Mouse (Mus musculus) urinary bladder, postnatal 14 days (tissue): ENCODE data around the gene Wwox.

ENCODE experiments used
- DNase-seq: peaks from one replicate; pipeline ENCODE4 v3.0.0; 2021; ENCODE audit warnings: low spot score

Gene Wwox

DNA sequence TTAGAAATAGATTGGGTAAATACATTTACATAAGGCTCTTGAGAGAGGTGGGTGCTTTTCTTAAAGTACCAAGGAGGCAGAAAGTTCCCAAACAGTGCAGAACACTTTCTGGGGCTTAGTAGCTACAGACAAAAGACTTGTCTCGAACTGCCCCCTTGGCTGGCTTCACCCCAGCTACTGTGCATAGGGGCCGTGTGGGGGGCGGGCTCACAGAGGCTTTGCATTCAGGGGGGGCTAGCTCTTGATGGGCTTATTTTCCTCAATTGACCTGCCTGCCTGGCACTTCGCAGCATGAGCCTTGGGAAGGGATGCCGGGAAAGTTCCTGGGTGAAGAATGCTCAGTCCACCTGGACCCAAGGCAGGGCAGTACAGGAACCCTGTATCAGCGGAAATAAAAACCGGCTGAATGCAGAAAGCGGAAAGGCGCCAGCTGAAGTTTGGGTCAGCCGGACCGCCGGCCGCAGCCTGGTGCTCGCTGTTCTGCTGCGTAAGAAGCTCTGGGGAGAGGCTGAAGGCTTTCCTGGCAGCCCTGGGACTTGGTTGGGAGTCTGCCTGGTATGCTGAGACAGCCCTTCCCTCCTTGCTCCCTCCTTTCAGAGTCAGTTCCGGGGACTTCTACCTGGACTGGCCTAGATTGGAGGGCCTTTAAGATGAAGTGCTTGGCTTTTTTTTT, 918.3 kb downstream of the Wwox start:
- DNase-seq: peak; percentile 49

DNA sequence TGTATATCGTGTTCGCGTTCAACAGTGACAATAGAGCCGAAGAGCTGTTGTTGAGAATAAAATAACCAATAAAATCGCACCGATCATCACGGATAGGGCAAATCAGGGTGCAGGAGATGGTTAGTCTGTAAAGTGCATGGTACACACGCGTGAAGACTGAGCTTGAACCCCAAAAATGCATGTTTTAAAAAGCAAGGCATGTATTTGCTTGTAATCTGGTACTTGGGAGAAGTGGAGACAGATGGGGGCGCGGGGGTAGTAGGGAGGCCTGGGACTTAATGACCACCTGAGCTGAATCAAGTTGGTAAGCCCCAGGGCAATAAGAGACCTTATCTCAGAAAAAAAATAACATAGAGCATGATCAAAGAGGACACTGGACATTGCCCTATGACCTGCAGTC, 919.0 kb downstream of the Wwox start:
- no peak for DNase-seq

DNA sequence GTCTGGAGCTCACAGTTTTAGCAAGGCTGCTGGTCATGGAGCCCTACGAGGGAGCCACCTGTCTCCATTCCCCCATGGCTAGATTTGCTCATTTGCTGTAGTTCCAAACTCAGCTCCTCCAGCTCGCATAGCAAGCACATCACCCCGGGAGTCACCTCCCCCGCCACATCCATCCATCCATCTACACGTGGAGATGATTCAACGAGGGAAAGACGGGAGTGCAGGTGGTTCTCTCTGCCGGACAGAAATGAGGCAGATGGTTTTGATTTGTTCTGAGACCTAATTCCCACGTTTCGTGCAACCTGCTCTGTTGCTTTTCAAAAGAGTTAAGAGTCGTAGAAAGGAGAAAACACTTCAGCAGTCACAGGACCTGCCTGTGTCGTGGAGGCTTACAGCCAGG, 920.2 kb downstream of the Wwox start:
- DNase-seq: no peak

DNA sequence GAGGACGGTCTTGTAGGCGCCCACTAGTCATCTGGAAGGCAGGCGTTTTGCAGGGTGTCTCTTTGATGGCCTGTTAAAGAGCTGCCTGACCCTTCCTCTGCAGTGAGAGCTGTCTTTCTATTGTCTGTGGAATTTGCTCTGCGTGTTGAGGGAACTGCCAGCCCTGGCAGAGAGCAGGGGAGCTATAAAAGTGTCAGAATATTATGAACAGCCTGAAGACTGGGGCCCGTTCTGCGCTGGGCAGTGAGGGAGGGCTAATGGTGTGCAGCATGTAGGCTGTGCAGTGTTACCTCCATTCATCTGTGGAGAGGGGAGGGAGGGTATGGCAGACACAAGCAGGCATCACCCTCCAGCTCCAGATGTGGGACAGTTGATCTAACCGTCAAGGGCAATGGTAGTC, 923.1 kb downstream of the Wwox start:
- no peak for DNase-seq

DNA sequence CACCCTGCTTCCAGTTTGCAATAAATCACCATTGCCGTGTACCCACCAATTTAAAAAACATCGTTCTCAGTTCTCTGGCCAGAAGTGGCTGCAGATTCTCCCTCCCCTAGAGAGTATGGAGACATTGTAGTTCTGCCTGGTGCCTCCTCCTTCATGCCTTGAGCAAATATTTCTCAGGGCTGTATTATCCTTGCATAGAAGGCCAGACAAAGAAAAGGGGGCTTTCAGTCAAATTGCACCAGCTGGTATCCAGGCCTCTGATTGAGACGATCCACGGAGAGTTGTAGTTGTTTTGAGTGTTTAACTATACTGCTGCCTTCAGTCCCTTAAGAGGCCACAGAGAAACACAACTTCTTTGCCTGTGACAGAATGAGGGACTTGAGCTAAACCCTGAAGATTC, 935.5 kb downstream of the Wwox start:
- DNase-seq: no peak

DNA sequence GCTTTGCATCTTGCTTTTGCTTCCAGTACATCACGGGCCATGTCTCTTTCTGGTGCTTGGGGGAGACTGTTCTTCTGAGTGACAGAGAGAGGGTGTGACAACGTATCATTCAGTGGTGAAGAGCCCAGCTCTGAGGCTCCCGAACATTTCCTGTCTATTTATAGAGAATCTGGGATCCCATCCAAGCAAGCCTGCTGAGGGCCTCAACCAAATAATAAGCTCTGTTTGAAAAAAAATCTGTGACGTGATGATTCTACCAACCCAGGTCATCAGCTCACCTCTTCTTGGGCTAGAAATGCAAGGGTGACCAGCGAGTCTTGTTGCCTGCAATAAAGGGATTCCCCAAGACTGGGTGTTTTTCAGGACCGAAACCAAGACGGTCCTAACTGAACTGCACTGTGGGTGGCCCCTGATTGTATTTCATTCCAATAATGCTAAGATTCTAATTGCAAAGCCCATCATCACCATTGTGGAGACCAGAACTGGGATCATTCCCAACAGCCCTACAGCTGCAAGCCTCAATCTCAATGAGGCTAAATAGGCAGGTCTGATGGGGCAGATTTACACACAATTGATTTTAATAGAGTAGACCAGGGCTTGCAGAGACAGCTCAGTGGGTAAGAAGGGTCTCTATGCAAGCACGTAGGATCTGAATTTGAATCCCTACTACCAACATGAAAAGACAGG, 936.0 kb downstream of the Wwox start:
- no peak for DNase-seq

DNA sequence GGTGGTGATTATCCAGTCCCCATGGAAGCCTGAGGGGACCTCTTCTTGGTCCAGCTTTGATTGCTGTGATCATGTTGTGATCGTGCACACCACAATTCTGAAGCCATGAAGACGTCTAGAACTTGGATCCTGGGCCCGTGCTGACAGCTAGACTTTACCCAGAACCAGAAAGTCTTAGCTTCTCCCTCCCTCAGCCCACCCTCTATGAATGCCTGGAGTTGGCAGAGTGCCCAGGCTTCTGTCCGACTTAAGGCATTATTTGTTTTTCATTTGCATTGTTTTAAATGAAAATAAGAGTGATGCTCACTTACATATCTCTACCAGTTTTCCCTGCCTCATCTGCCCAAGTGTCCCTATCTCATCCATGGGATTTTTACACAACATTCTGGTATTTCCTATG, 937.9 kb downstream of the Wwox start:
- no peak for DNase-seq

DNA sequence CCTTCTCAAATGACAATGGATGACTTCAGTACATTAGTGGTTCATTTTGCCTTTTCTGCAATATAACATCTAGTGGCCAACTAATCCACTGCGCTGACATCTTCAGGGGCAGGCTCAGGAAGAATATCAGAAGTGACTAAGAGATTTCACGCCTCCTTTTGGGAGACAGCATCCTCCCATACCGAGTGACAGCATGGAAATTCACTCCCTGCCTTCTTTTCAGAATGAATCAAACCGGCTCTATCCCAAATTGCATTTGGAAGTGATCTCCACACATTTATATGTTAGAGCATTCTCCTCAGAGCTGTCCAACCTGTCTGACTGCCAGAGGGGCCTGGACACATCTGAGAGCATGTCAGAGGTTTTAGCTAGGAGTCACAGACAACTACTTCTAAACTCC, 940.6 kb downstream of the Wwox start:
- no peak for DNase-seq

DNA sequence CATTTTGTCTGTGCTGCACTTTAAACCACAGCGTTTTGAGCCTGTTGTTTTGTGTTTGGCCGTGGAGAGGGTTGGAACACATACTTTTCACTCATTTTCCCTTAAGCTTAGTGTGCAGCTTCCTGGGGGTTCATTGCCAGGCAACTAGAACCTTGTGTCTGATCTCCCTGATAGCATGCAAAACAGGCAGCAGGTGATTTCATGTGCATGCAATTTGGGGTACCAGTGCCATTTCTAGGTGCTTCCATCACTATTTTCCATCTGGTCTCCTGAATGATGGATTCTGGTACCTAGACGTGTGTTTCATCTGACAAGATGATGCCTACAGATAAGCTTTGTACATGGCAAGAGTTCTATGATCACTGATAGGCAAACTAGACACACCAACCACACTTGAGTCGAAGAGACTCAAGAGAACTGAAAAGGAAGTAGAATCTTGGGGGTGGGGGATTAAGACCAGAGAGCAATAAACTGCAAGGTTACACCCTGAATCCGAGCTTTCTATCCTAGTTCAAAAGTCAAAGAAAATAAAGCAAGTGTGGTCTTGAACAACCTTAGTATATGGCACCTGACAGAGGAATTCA, 951.6 kb downstream of the Wwox start:
- no peak for DNase-seq

DNA sequence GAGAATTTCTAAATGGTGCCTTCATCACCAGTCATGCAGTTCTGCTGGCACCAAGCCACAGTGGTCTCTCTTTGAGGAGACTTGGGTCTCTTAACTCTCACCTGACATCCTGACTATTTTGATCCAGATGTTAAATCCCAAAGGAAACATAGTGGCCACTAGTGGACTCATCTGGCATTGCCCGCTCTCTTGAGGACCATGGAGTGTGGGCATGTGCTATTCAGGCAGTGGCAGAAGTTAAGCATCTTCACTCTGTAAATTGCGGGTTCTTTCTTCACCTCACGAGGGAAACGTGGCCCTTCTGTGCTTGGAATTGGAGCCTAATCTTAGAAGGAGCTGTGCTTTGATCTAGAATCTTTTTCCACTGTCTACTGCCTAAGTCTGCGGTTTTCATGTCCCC, 956.4 kb downstream of the Wwox start:
- DNase-seq: no peak

DNA sequence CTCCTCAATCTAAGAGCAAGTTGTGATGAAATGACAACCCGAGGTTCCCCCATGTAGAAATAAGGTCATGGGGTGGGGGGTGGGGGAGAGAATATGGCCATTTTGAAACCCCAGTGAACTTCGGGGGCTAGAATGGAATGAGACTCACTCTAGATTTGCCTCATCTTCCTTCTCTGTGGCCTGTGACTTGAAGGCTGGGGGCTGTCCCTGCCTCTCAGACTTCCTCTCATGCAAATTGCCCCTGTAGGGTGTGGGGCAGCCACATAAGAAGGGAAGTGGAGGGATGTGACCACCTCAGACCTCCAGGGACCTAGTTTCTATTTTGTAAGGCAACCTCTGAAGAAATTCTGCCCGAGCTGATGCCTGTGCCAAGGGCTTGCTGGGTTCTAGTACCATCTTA, 958.5 kb downstream of the Wwox start:
- DNase-seq: no peak

DNA sequence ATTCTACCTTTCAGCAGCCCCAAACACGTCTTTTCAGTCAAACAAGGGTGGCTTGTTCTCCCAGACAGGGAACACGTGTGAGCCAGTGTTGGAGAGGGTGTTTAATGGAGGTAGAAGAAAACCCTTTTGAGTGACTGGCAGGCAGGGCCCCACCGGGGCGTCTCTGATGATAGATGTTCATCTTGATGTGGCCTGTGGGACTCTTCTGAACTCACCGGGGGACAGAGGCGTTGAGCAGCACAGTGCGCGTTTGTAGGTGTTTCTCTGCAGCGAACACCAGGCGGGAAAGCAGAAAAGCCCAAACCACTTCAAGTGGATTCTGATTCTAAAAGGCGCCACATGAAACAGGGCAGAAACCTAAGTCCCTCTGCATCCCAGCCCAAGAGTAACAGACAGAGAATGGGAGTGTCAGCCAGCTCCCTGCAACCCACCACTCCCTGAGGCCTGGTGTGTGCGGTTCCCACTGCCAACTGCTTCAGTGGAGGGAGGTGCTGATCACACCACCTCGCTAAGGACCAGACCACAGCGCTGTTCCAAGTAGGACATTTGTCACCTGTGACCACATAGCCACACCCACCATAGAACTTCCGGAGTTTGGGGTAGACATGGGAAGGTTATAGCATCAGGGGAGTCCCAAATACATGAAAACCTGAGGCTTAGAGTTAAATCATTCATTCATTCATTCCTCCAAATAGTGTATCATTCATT, 960.7 kb downstream of the Wwox start:
- no peak for DNase-seq
